Mouse (Mus musculus) lung, embryonic 14.5 days (tissue): Measurements from ENCODE around the gene Fcgr2b. TPM values are rescaled to one million over a fixed set of nuclear protein-coding genes. Genes with fewer than 3 reads are reported as not detected.

Experiments
- ATAC-seq: fragments of 200-750 bp; cut with Nextera tagmentation; 2 replicates; pipeline ENCODE4 v1.8.0; 2017; ENCODE audit warnings: mild to moderate bottlenecking, moderate TSS enrichment, moderate library complexity; ENCODE audit not compliant: insufficient read depth
- DNase-seq: peaks from one replicate; pipeline ENCODE4 v3.0.0-alpha.2; 2015
- H3K27ac ChIP-seq: fragments of 300-500 bp; sonication (generic); 2 replicates; pipeline ENCODE4 v1.5.1; 2014; ENCODE audit warnings: low read depth, mild to moderate bottlenecking, moderate library complexity
- H3K27me3 ChIP-seq: fragments of 300-500 bp; sonication (generic); 2 replicates; pipeline ENCODE4 v1.6.1; 2014; ENCODE audit warnings: low read length, control low read depth; ENCODE audit not compliant: insufficient read depth
- H3K36me3 ChIP-seq: fragments of 300-500 bp; sonication (generic); 2 replicates; pipeline ENCODE4 v1.6.1; 2014; ENCODE audit warnings: control low read depth; ENCODE audit not compliant: insufficient read depth
- H3K4me1 ChIP-seq: fragments of 300-500 bp; sonication (generic); 2 replicates; pipeline ENCODE4 v1.6.1; 2014; ENCODE audit warnings: antibody characterized with exemption, control low read depth; ENCODE audit not compliant: insufficient read depth
- H3K4me2 ChIP-seq: fragments of 300-500 bp; sonication (generic); 2 replicates; pipeline ENCODE4 v1.6.1; 2014; ENCODE audit warnings: mild to moderate bottlenecking
- H3K4me3 ChIP-seq: fragments of 300-500 bp; sonication (generic); 2 replicates; pipeline ENCODE4 v1.5.1; 2014; ENCODE audit warnings: low read depth, low read length
- H3K9ac ChIP-seq: fragments of 300-500 bp; sonication (generic); 2 replicates; pipeline ENCODE4 v1.6.1; 2014
- H3K9me3 ChIP-seq: fragments of 300-500 bp; sonication (generic); 2 replicates; pipeline ENCODE4 v1.6.1; 2016; ENCODE audit warnings: low read depth, low read length, control low read depth
- CTCF ChIP-seq: IDR thresholded peaks from 2 replicates; pipeline ENCODE4 v1.5.1; 2016; ENCODE audit warnings: antibody characterized with exemption, low read depth
- WGBS: fragments of 180-500 bp; shearing (Covaris S2); extraction: QIAGEN DNeasy Blood & Tissue Kit; methylation state at CpG from one replicate; pipeline ENCODE4 v1.1.7; 2014; 5-methylcytosine and 5-hydroxymethylcytosine counted together
- polyA plus RNA-seq: library from polyadenylated mRNA; unstranded; fragments of >200 nt; fragmentation: Nextera tagmentation; extraction: Ambion mirVana; gene quantifications from 2 replicates; pipeline ENCODE4 v1.2.1, GENCODE M21; 2014

Fcgr2b gene
- polyA plus RNA-seq, 1 experiment from 2014 or later = 2.3 TPM

DNA sequence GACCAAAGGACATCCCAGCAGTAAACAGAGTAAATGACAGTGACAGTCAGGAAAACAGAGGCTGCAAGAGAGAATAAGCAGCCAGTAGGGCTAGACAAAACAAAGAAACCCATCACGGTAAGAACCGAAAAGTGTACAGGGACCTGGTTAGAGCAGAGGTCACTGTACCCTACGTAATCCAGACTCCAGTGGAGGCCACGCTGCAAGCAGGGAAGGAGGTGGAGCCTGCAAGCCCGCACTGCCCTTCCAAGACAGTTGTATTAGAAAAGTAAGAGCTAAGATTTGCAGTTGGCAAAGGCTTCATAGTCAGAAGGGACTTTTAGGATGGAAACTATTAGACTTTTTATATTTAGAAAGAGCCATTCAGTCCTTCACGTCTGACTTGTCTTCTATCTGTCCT, 49.4 kb downstream of the Fcgr2b start:
- no peak for TF ChIP-seq CTCF
- H3K9me3 ChIP-seq = no peaks in the 10 kb centered on the region
- ATAC-seq (no peak), DNase-seq (no peak)
- no peak overlapping the region for H3K4me3 ChIP-seq
- H3K4me2 ChIP-seq = no peak overlapping the region
- H3K27ac ChIP-seq = no peak overlapping the region
- no peak overlapping the region for H3K9ac ChIP-seq
- H3K4me1 ChIP-seq = no peaks in the 10 kb centered on the region
- no peaks in the 10 kb centered on the region for H3K27me3 ChIP-seq
- 51% methylated on average over 6 of the region's 6 CpGs for WGBS
- no peaks in the 10 kb centered on the region for H3K36me3 ChIP-seq

DNA sequence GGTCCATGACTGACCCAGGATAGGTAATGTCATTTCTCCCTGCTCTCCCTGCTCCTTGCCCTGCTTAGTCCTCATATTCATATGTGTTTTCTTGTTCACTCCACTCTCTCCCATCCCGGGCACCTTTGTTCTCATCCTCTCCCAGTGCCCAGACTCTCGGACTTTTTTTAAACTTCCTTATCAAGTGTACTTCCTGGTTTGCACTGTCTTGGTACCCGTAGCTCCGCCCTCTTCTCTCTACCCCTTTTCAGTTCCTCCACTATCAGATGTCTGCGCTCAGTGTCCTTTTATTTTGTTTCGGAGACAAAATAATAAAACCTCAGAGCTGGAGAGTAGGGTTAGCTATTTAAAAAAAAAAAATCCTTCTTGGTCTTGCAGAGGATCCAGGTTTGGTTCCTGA, 51.9 kb downstream of the Fcgr2b start:
- no peak for DNase-seq
- H3K36me3 ChIP-seq = no peaks in the 10 kb centered on the region
- H3K4me3 ChIP-seq = no peak overlapping the region
- no peak overlapping the region for H3K9ac ChIP-seq
- H3K9me3 ChIP-seq = no peaks in the 10 kb centered on the region
- H3K27ac ChIP-seq = no peak overlapping the region
- H3K4me1 ChIP-seq = no peaks in the 10 kb centered on the region
- no peak overlapping the region for H3K4me2 ChIP-seq
- ATAC-seq = no peak
- H3K27me3 ChIP-seq = no peaks in the 10 kb centered on the region
- 67% methylated on average over 6 of the region's 6 CpGs for WGBS
- TF ChIP-seq CTCF = no peak

DNA sequence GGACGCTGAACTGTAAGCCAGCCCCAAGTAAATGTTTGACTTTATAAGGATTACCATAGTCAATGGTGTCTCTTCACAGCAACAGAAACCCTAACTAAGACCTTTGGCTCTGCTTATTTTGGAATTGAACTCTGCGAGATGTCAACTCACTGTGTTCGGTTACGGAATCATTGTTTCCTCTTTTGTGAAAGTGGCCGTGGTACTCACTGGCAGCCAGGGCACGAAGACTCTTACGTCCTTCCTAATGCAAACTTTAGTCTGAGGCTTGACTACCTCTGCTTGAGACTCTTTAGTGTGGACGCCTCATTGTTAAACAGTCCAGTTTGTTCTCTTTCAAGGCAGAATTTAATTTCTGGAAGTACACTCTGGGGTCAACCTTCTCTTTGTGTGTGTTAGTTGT, 57.0 kb downstream of the Fcgr2b start:
- H3K27me3 ChIP-seq = no peaks in the 10 kb centered on the region
- 91% methylated on average over 8 of the region's 8 CpGs for WGBS
- ATAC-seq = no peak
- H3K27ac ChIP-seq = no peak overlapping the region
- H3K4me1 ChIP-seq = no peaks in the 10 kb centered on the region
- no peak overlapping the region for H3K4me3 ChIP-seq
- no peaks in the 10 kb centered on the region for H3K9me3 ChIP-seq
- no peak for TF ChIP-seq CTCF
- no peaks in the 10 kb centered on the region for H3K36me3 ChIP-seq
- H3K9ac ChIP-seq = no peak overlapping the region
- DNase-seq = no peak
- H3K4me2 ChIP-seq = no peak overlapping the region

DNA sequence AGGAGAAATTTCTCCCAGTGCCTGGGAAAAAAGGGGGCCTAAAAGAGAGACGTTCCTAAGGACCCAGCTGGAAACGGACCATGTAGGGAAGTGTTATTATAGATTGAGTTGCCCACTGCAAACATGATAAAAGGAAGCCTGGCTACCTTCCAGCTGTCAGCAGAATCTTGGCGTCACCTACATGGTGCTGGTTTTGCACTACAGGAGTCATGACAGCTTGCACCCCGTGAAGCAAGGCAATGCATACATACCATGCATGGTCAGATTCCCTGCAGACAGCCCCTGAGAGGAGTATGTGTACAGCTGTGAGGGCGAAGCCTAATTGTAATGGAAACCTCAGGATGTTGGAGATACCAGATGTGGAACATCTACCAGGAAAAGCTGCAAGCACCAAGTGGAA, 60.7 kb downstream of the Fcgr2b start:
- Histone ChIP-seq H3K36me3 (no peaks in the 10 kb centered on the region), H3K9me3 (no peaks in the 10 kb centered on the region), H3K4me3 (no peak overlapping the region), H3K4me1 (no peaks in the 10 kb centered on the region), H3K27me3 (no peaks in the 10 kb centered on the region), H3K4me2 (no peak overlapping the region), H3K9ac (no peak overlapping the region), H3K27ac (no peak overlapping the region)
- DNase-seq = peak; percentile 32
- ATAC-seq = 0 out of 2 replicates have a peak, but pooled peaks have one; percentile 28
- TF ChIP-seq CTCF = no peak
- 35% methylated on average over 5 of the region's 5 CpGs for WGBS

DNA sequence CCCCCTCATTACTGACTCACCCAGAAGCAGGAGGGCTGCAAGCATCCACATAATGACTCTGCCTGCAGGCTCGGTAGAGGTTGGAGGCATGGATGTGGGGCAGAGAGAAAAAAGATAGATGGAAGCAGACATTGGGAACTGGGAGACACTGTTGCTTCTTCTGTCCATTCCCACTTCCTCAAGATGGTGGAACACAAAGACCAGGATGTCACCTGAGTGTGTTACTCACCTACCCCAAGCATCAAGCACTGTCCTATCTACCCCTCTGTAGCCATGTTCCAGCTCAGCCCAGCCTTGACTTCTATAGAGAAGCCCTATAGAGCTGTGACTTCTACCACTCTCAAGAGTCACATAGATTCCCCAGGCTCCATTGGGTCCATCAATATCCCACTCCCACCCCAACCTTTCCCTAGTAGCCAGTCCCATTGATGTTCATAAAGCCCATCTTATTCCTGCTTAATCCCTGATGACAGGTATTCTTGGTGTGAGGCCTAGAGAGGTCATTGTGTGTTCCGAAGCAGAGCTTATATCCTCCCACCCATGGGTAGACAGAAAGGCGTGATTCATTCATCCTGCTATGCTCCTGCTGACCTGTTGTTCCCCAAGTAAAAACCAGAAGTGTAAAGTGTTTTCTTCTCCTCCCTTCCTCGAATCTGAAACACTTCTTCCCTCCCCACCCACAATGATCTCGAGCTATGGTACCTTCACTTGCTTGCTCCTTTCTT, 63.3 kb downstream of the Fcgr2b start, which contains the start of gene Fcrlb:
Gene Fcrlb (minus strand): TSS at position 51 of the 725 bp plus-strand sequence.
- Histone ChIP-seq H3K27me3 (peaks cover 12% of the 10 kb centered on the region), H3K9ac (no peak within 1 kb of the TSS), H3K4me2 (no peak within 1 kb of the TSS), H3K27ac (no peak within 1 kb of the TSS), H3K9me3 (no peaks in the 10 kb centered on the region), H3K36me3 (no peaks in the 10 kb centered on the region), H3K4me3 (no peak within 1 kb of the TSS), H3K4me1 (peaks cover 6% of the 10 kb centered on the region; the same call in 1 of the 2 replicates)
- 58% methylated on average over 5 of the region's 5 CpGs for WGBS
- no peak for DNase-seq
- ATAC-seq = no peak
- no peak for TF ChIP-seq CTCF

DNA sequence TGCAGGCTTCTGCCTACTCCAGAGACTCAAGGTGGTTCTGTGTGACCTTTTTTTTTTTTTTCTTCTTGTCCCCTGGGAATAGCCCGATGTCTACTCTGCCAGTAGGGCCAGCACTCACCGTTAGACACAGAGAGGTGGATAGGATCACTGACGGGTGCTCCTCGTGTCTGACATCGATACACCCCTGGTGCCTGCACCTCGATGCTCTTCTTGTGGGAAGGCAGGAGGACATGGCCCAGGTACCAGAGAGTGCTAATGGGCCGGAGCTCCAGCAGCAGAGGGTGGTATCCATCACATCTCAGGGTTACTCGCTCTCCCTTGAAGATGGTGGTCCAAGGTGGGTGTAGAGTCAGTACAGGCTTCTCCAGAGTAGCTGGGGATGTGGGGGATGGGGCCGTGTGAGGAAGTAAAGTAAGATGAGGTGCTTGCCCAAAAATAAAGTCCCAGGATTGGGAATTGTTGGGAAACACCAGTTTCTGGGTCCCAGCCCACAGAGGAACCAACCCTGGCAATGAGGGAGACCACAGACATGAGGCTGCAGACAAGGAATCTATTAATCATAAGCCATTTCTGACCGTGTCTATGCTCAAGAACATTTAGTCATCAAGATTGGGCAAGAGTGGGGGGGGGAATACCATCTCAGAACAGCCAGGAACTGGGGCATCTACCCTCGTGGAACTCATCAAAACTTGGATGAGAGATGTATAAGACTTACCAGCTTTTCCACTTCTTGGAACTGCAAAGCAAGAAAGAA, 64.3 kb downstream of the Fcgr2b start:
- no peak for ATAC-seq
- Histone ChIP-seq H3K27ac (no peak overlapping the region), H3K9ac (no peak overlapping the region), H3K36me3 (no peaks in the 10 kb centered on the region), H3K4me1 (peaks cover 7% of the 10 kb centered on the region; the same call in 1 of the 2 replicates), H3K27me3 (peaks cover 21% of the 10 kb centered on the region), H3K9me3 (no peaks in the 10 kb centered on the region), H3K4me3 (no peak overlapping the region), H3K4me2 (no peak overlapping the region)
- DNase-seq = no peak
- no peak for TF ChIP-seq CTCF
- WGBS = 80% methylated on average over 11 of the region's 11 CpGs

Other genes starting within 250 kb of the Fcgr2b start
- gene Atf6, start 108.8 kb downstream of the Fcgr2b start, polyA plus RNA-seq = 9.9 and 11.2 TPM in 2 replicates
- gene Gm26620, start 91.5 kb downstream of the Fcgr2b start, polyA plus RNA-seq = 0.66 TPM in 1 of 2 replicates, not detected in the other
- gene Dusp12, start 91.0 kb downstream of the Fcgr2b start, polyA plus RNA-seq = 36.7 and 39.9 TPM in 2 replicates
- gene Fcrlb, start 63.6 kb downstream of the Fcgr2b start, polyA plus RNA-seq = not detected in 2 replicates
- not detected in 2 replicates for gene Fcrla, start 49.0 kb downstream of the Fcgr2b start, polyA plus RNA-seq
- gene Fcgr4, start 42.4 kb upstream of the Fcgr2b start, polyA plus RNA-seq = 0.35 and 0.47 TPM in 2 replicates
- gene Fcgr3, start 88.4 kb upstream of the Fcgr2b start, polyA plus RNA-seq = 10.8 and 14.3 TPM in 2 replicates
- gene Cfap126, start 137.4 kb upstream of the Fcgr2b start, polyA plus RNA-seq = 2.0 and 2.2 TPM in 2 replicates
- 281 and 304 TPM in 2 replicates for gene Sdhc, start 174.1 kb upstream of the Fcgr2b start, polyA plus RNA-seq
- gene Mpz, start 174.2 kb upstream of the Fcgr2b start, polyA plus RNA-seq = 0.24 and 0.49 TPM in 2 replicates
- gene Pcp4l1, start 219.7 kb upstream of the Fcgr2b start, polyA plus RNA-seq = 5.7 and 6.0 TPM in 2 replicates
- gene Nr1i3, start 237.4 kb upstream of the Fcgr2b start, polyA plus RNA-seq = 0.13 and 0.23 TPM in 2 replicates
- 33.7 and 37.9 TPM in 2 replicates for gene Tomm40l, start 246.0 kb upstream of the Fcgr2b start, polyA plus RNA-seq
- gene Apoa2, start 248.5 kb upstream of the Fcgr2b start, polyA plus RNA-seq = 1.6 and 3.7 TPM in 2 replicates